Mouse (Mus musculus): ENCODE data around the gene Lekr1. TPM values are rescaled to one million over a fixed set of nuclear protein-coding genes. Genes with fewer than 3 reads are reported as not detected.

Lekr1 gene
- polyA plus RNA-seq, 1 experiment from 2014 or later, result 9.2 TPM

- Histone ChIP-seq H3K4me2 (ENCODE audit: low read length) (no peak overlapping the region), H3K9ac (ENCODE audit: low read length) (no peak overlapping the region), H3K4me1 (ENCODE audit: control insufficient read depth in 2 of 2, insufficient read depth in 2 of 2, low read length in 2 of 2) (peaks cover 11 to 31% of the 10 kb centered on the region in 2 experiments), H3K9me3 (ENCODE audit: control insufficient read depth, low read length) (no peaks in the 10 kb centered on the region), H3K4me3 (ENCODE audit: control insufficient read depth in 1 of 2, insufficient read depth in 1 of 2, low read depth in 1 of 2, low read length in 2 of 2) (no peak overlapping the region), H3K27me3 (ENCODE audit: control insufficient read depth, insufficient read depth, low read length) (no peaks in the 10 kb centered on the region), H3K27ac (replicated peaks in 1 of 2; ENCODE audit: control insufficient read depth in 1 of 2, insufficient read depth in 1 of 2, low read depth in 2 of 2, low read length in 2 of 2) (no peak overlapping the region), H3K36me3 (ENCODE audit: control insufficient read depth, insufficient read depth, low read length) (no peaks in the 10 kb centered on the region)
- ATAC-seq (ENCODE audit: insufficient number of reproducible peaks, insufficient read depth, low FRiP score, low read depth), result no peak
These were observed 173.6 kb downstream of the Lekr1 start for GRCm38 (mm10) chr3:65839664-65840063.

- Histone ChIP-seq H3K9ac (ENCODE audit: low read length) (no peak overlapping the region), H3K27me3 (ENCODE audit: control insufficient read depth, insufficient read depth, low read length) (no peaks in the 10 kb centered on the region), H3K4me2 (ENCODE audit: low read length) (no peak overlapping the region), H3K4me1 (ENCODE audit: control insufficient read depth in 2 of 2, insufficient read depth in 2 of 2, low read length in 2 of 2) (peaks cover 23 to 44% of the 10 kb centered on the region in 2 experiments), H3K36me3 (ENCODE audit: control insufficient read depth, insufficient read depth, low read length) (no peaks in the 10 kb centered on the region), H3K27ac (replicated peaks in 1 of 2; ENCODE audit: control insufficient read depth in 1 of 2, insufficient read depth in 1 of 2, low read depth in 2 of 2, low read length in 2 of 2) (no peak overlapping the region), H3K4me3 (ENCODE audit: control insufficient read depth in 1 of 2, insufficient read depth in 1 of 2, low read depth in 1 of 2, low read length in 2 of 2) (no peak overlapping the region), H3K9me3 (ENCODE audit: control insufficient read depth, low read length) (no peaks in the 10 kb centered on the region)
- WGBS, result 73% methylated on average over 8 of the region's 8 CpGs
- ATAC-seq (ENCODE audit: insufficient number of reproducible peaks, insufficient read depth, low FRiP score, low read depth), result no peak
These were observed 175.1 kb downstream of the Lekr1 start for GRCm38 (mm10) chr3:65841175-65841574.

- peaks cover 30 to 58% of the 10 kb centered on the region in 2 experiments for H3K4me1 ChIP-seq (ENCODE audit: control insufficient read depth in 2 of 2, insufficient read depth in 2 of 2, low read length in 2 of 2)
- H3K9me3 ChIP-seq (ENCODE audit: control insufficient read depth, low read length), result no peaks in the 10 kb centered on the region
- ATAC-seq (ENCODE audit: insufficient number of reproducible peaks, insufficient read depth, low FRiP score, low read depth), result no peak
- WGBS, result 53% methylated on average over 5 of the region's 5 CpGs
- H3K27me3 ChIP-seq (ENCODE audit: control insufficient read depth, insufficient read depth, low read length), result no peaks in the 10 kb centered on the region
- H3K4me3 ChIP-seq (ENCODE audit: control insufficient read depth in 1 of 2, insufficient read depth in 1 of 2, low read depth in 1 of 2, low read length in 2 of 2), result no peak overlapping the region
- peak overlapping the region; percentile 23 for H3K4me2 ChIP-seq (ENCODE audit: low read length)
- H3K9ac ChIP-seq (ENCODE audit: low read length), result no peak overlapping the region
- no peaks in the 10 kb centered on the region for H3K36me3 ChIP-seq (ENCODE audit: control insufficient read depth, insufficient read depth, low read length)
- H3K27ac ChIP-seq (replicated peaks in 1 of 2; ENCODE audit: control insufficient read depth in 1 of 2, insufficient read depth in 1 of 2, low read depth in 2 of 2, low read length in 2 of 2), result peak overlapping the region; percentile 55 to 57; a peak in 3 of 4 replicates
These were observed 176.6 kb downstream of the Lekr1 start for GRCm38 (mm10) chr3:65842515-65843184.

GRCm38 (mm10) chr3:65843185-65843552 lies 177.1 kb downstream of the Lekr1 start:
- H3K4me2 ChIP-seq (ENCODE audit: low read length), result peak overlapping the region; percentile 23
- ATAC-seq (ENCODE audit: insufficient number of reproducible peaks, insufficient read depth, low FRiP score, low read depth), result no peak
- no peaks in the 10 kb centered on the region for H3K36me3 ChIP-seq (ENCODE audit: control insufficient read depth, insufficient read depth, low read length)
- H3K27ac ChIP-seq (replicated peaks in 1 of 2; ENCODE audit: control insufficient read depth in 1 of 2, insufficient read depth in 1 of 2, low read depth in 2 of 2, low read length in 2 of 2), result peak overlapping the region; percentile 40 to 57; a peak in 3 of 4 replicates
- WGBS, result 5% methylated on average over 4 of the region's 4 CpGs
- no peaks in the 10 kb centered on the region for H3K9me3 ChIP-seq (ENCODE audit: control insufficient read depth, low read length)
- no peak overlapping the region for H3K9ac ChIP-seq (ENCODE audit: low read length)
- no peaks in the 10 kb centered on the region for H3K27me3 ChIP-seq (ENCODE audit: control insufficient read depth, insufficient read depth, low read length)
- H3K4me3 ChIP-seq (ENCODE audit: control insufficient read depth in 1 of 2, insufficient read depth in 1 of 2, low read depth in 1 of 2, low read length in 2 of 2), result no peak overlapping the region
- H3K4me1 ChIP-seq (ENCODE audit: control insufficient read depth in 2 of 2, insufficient read depth in 2 of 2, low read length in 2 of 2), result peaks cover 30 to 59% of the 10 kb centered on the region in 2 experiments

- WGBS, result 83% methylated on average over 10 of the region's 10 CpGs
These were observed 178.3 kb downstream of the Lekr1 start for GRCm38 (mm10) chr3:65844302-65844701.

GRCm38 (mm10) chr3:65844851-65845552 lies 179.0 kb downstream of the Lekr1 start:
- 19% methylated on average over 8 of the region's 8 CpGs for WGBS
- Histone ChIP-seq H3K4me3 (ENCODE audit: control insufficient read depth in 1 of 2, insufficient read depth in 1 of 2, low read depth in 1 of 2, low read length in 2 of 2) (no peak overlapping the region), H3K9me3 (ENCODE audit: control insufficient read depth, low read length) (no peaks in the 10 kb centered on the region), H3K9ac (ENCODE audit: low read length) (no peak overlapping the region), H3K27me3 (ENCODE audit: control insufficient read depth, insufficient read depth, low read length) (no peaks in the 10 kb centered on the region), H3K36me3 (ENCODE audit: control insufficient read depth, insufficient read depth, low read length) (no peaks in the 10 kb centered on the region), H3K4me2 (ENCODE audit: low read length) (no peak overlapping the region), H3K27ac (replicated peaks in 1 of 2; ENCODE audit: control insufficient read depth in 1 of 2, insufficient read depth in 1 of 2, low read depth in 2 of 2, low read length in 2 of 2) (peak overlapping the region; percentile 74 to 82), H3K4me1 (ENCODE audit: control insufficient read depth in 2 of 2, insufficient read depth in 2 of 2, low read length in 2 of 2) (peaks cover 30 to 52% of the 10 kb centered on the region in 2 experiments)
- peak; percentile 64; the same call in 1 of the 2 replicates for ATAC-seq (ENCODE audit: insufficient number of reproducible peaks, insufficient read depth, low FRiP score, low read depth)

More at GRCm38 (mm10) chr3:65844302-65844701, 178.3 kb downstream of the Lekr1 start:
- Histone ChIP-seq H3K4me2 (ENCODE audit: low read length) (no peak overlapping the region), H3K4me1 (ENCODE audit: control insufficient read depth in 2 of 2, insufficient read depth in 2 of 2, low read length in 2 of 2) (peaks cover 30 to 58% of the 10 kb centered on the region in 2 experiments), H3K9ac (ENCODE audit: low read length) (no peak overlapping the region), H3K27me3 (ENCODE audit: control insufficient read depth, insufficient read depth, low read length) (no peaks in the 10 kb centered on the region), H3K27ac (replicated peaks in 1 of 2; ENCODE audit: control insufficient read depth in 1 of 2, insufficient read depth in 1 of 2, low read depth in 2 of 2, low read length in 2 of 2) (peak overlapping the region; percentile 74 to 82; a peak in 3 of 4 replicates), H3K36me3 (ENCODE audit: control insufficient read depth, insufficient read depth, low read length) (no peaks in the 10 kb centered on the region), H3K9me3 (ENCODE audit: control insufficient read depth, low read length) (no peaks in the 10 kb centered on the region), H3K4me3 (ENCODE audit: control insufficient read depth in 1 of 2, insufficient read depth in 1 of 2, low read depth in 1 of 2, low read length in 2 of 2) (no peak overlapping the region)
- no peak for ATAC-seq (ENCODE audit: insufficient number of reproducible peaks, insufficient read depth, low FRiP score, low read depth)

- Histone ChIP-seq H3K9ac (ENCODE audit: low read length) (no peak overlapping the region), H3K4me1 (ENCODE audit: control insufficient read depth in 2 of 2, insufficient read depth in 2 of 2, low read length in 2 of 2) (peaks cover 28 to 51% of the 10 kb centered on the region in 2 experiments), H3K4me2 (ENCODE audit: low read length) (no peak overlapping the region), H3K27me3 (ENCODE audit: control insufficient read depth, insufficient read depth, low read length) (no peaks in the 10 kb centered on the region), H3K9me3 (ENCODE audit: control insufficient read depth, low read length) (no peaks in the 10 kb centered on the region), H3K36me3 (ENCODE audit: control insufficient read depth, insufficient read depth, low read length) (no peaks in the 10 kb centered on the region), H3K27ac (replicated peaks in 1 of 2; ENCODE audit: control insufficient read depth in 1 of 2, insufficient read depth in 1 of 2, low read depth in 2 of 2, low read length in 2 of 2) (no peak overlapping the region), H3K4me3 (ENCODE audit: control insufficient read depth in 1 of 2, insufficient read depth in 1 of 2, low read depth in 1 of 2, low read length in 2 of 2) (no peak overlapping the region)
- 69% methylated on average over 4 of the region's 4 CpGs for WGBS
- ATAC-seq (ENCODE audit: insufficient number of reproducible peaks, insufficient read depth, low FRiP score, low read depth), result no peak
These were observed 181.2 kb downstream of the Lekr1 start for GRCm38 (mm10) chr3:65847158-65847787.

Measured in heart, embryonic 14.5 days (tissue).